Mouse (Mus musculus) retina, postnatal 1 day (tissue): ENCODE measurements at regions not wholly inside any gene's neighbourhood (a gene's known extent, or its start where the extent isn't known, plus 50 kb on each side); places are given as distances from the start of the nearest gene placed in this dataset.

Experiments used
- DNase-seq: peaks from one replicate; pipeline ENCODE4 v3.0.0-alpha.2; 2012

- no peak for DNase-seq
Measured at GRCm38 (mm10) chr1:92776353-92776752, 55.1 kb upstream of the Gpc1 start.

DNA sequence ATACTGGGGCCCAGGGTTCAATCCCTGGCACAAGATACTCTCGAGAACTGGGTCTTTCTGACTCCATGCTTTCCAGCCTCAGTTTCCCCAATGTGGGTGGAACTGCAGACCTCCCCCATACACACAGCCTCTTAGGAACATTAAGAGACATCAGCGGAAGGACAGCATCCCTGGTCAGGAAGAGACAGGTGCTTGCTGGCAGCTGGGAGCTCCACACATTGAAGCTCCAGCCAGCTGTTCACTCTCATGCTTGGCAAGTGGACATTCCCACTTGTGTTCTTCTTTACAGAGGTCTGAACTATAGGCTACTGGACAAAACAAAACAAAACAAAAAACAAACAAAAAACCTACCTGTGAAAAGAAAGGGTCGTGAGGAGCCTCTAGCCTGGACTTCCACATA is 55.5 kb upstream of the Gpc1 start:
- no peak for DNase-seq

GRCm38 (mm10) chr1:92774743-92775692 is 56.4 kb upstream of the Gpc1 start:
- DNase-seq: peak; percentile 33

DNA sequence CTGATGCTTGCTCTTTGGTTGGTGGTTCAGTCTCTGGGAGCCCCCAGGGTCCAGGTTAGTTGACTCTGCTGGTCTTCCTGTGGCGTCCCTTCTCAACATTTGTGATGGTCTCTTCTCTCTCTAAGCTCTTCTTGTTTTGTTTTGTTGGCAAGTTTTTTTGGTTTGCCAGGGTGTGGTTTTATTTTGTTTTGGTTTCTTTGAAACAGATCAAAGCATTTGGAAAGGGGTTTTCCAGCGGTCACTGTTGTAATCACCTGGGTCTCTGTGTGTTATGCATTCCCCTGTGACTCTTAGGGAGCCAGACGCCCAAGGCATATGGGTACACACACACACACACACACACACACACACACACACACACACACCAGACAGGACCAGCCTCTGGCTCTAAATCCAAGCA is 57.4 kb upstream of the Gpc1 start:
- no peak for DNase-seq

DNA sequence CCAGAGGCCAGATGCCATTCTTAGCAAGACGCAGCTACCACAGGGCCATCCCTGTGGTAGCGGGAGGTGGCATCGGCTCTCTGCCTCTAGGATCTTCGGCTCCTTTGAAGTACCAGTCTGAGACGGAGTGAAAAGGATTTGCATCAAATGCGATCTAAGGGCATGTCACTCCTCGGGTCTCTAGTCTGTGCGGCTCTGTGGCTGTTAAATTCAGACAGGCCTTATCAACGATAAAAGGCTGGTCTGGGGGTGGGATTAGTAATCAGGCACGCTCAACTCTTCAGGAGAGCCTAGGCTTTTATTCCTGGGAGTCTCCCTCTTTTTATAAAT is 58.7 kb upstream of the Gpc1 start:
- no peak for DNase-seq

DNA sequence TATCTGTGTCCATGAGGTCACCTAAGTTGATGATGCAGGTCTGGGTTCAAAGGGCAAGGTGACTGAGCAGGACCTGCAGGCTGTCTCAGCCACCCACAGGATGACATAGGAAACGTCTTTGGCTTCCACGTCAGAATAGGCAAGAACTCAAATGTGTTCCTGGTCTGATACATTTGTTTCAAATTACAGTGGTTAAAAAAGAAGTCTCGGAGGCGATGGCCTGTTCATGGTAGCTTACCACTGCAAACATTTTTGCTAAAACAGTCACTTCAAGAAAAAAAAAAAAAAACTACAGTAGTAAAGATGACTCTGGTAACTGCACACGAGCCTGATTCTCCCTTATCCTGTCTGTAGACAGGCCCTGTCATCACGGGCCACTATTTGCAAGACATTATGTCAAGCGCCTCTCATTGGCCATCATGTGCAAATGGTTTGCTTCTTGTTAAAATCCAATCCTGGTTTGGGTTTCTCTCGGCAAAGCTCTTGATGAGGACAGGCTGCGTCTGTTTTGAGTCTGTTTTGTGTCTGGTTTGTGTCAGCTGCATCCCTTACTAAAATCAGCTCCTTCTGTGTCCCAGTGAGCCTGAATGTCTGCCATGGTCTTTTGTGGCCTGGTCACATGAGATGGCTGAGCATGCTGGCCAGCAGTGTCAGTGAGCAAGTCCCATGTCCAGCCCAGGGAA is 59.2 kb upstream of the Gpc1 start:
- no peak for DNase-seq

GRCm38 (mm10) chr1:92769696-92770095 is 61.7 kb upstream of the Gpc1 start:
- DNase-seq: peak; percentile 29

GRCm38 (mm10) chr1:92769156-92769555 is 62.3 kb upstream of the Gpc1 start:
- no peak for DNase-seq

GRCm38 (mm10) chr1:92766496-92766895 is 64.9 kb upstream of the Gpc1 start:
- DNase-seq: no peak

DNA sequence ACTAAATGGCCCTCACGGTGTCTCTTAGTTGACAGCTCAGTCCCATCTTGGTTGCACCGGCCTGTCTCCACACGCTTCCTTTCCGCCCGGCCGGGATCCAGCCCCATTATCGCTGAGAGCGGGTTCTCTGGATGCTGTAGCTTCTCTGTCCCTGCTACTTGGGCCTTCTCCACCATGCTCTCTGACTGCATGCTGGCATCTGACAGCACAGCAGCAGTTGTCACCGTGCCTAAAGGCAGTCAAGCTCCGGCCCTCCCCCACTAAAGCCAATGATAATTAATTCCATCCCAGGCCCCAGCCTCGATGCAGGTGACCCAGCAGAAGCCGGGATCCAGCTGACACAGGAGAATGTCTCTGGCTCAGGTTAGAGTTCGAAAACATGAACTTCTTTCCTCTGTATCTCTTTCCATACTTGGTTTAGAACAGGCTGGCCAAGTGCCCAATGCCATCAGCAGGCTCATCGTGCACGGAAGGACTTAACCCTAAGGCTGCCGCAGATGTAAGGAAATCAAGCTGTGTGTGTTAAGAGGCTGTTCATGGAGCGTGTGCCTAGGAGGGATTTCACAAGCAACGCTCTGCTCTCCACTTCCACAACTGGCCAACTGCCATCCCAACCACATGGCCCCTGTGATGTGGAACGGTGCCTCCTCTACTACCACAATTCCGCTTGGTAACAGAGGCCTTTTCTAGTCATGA is 76.5 kb upstream of the Gpc1 start:
- no peak for DNase-seq

- DNase-seq: no peak
Measured at GRCm38 (mm10) chr1:92751700-92752136, 79.7 kb upstream of the Gpc1 start.

DNA sequence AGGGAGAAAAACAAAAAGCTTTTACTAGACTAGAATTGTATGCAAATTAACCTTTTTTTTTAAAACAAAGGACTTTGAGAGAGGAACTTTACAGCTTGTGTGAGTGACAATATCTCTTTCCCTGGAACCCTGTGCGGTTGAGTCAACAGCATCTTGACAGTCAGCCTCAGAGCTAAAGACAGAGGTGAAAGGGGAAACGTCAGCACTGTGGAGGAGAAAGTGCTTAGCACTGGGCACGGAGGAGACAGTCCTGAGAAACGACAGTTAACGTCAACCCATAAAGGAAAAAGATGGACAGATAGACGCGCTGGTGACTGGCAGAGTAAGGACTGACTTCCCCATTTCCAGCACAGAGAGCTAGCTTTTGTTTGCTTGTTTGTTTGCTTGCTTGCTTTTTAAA is 82.0 kb upstream of the Gpc1 start:
- DNase-seq: no peak

DNA sequence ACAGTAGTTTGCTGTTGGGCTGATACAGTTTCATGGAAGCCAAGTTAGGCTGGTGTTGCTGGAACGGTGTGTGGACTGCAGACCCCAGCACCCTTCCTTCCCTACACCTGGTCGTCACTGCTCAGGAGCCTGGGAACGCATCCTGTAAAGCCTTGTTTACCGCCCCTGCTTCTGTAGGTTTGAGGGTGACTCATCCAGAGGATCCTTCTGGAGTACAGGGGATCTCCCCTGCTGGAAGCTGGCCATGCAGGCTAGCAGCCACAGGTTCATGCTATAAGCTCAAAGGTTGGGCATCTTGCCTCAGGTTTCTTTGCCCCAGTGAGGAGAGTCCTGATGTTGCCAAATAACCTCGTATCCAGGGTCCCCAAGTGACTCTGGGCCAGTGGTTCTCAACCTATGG is 86.2 kb upstream of the Gpc1 start:
- no peak for DNase-seq

DNA sequence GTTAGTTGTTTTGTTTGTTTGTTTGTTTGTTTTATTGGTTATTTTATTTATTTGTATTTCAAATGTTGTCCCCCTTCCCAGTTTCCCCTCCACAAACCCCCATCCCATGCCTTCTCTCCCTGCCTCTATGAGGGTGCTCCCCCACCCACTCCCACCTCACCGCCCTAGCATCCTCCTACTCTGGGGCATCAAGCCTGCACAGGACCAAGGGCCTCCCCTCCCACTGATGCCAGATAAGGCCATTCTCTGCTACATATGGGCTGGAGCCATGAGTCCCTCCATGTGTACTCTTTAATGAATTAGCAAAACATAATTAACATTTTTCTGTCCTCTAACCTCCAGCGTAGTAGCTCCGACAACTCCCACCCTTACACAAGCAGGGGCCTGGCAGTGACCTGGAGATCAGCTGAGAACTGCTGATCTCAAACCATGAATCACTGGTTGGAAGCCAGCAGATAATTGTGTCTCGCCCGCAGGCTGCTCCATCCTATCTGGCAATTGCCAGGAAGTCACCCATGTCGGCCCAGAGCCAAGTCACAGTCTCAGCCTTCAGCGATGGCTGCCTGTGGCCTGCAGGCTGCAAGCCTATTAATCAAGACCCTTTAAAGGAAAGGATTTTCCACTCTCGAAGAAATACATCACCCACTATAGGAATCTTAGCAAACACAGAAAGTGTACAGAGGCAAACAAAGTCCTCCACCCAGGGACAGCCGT is 86.8 kb upstream of the Gpc1 start:
- no peak for DNase-seq

DNA sequence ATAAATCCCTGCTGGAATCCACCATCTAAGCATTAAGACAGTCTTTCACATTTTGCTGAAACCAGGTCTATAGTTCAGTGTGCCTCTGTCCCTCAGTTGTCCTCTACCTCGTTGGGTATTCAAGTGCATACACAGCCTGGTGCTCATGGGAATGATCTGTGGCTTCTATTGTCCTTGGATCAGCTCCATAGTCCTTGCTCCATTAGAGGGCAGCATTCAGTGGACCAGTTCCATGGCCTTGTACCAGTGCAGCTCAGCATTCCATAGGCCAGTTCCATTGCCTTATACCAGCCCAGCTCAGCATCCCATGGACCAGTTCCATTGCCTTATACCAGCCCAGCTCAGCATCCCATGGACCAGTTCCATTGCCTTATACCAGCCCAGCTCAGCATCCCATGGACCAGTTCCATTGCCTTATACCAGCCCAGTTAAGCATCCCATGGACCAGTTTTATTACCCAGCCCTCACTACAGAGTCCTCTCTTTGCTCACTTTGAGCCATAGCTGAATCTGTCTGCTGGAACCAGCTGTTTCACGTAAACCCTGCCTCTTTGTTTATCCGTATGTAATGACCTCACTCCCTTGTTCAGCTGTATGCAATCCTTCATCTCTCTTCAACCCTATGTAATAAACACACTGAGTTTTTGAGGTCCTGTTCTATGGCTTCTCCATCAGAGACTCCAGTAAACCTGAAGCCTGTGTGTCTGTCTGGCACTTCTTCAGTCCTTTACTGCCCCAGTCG is 88.4 kb upstream of the Gpc1 start:
- no peak for DNase-seq

- no peak for DNase-seq
Measured at GRCm38 (mm10) chr1:92742300-92742699, 89.1 kb upstream of the Gpc1 start.

DNA sequence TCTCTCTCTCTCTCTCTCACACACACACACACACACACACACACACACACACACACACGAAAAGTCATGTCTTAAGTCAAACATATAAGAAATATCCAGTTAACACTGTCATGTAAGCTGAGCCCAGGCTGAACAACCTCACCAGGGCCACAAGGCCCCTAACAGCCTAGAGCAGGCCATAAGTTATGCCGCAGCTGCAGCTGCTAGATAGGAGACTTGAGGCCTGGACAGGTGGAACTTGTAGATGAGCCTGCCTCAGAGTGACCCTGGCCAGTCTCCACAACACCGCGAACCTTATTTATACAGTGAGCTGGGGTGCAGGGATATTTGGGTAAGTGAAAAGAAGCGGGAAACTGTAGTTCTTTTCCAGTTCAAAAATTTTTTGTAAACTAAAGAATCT is 90.4 kb upstream of the Gpc1 start:
- DNase-seq: no peak

DNA sequence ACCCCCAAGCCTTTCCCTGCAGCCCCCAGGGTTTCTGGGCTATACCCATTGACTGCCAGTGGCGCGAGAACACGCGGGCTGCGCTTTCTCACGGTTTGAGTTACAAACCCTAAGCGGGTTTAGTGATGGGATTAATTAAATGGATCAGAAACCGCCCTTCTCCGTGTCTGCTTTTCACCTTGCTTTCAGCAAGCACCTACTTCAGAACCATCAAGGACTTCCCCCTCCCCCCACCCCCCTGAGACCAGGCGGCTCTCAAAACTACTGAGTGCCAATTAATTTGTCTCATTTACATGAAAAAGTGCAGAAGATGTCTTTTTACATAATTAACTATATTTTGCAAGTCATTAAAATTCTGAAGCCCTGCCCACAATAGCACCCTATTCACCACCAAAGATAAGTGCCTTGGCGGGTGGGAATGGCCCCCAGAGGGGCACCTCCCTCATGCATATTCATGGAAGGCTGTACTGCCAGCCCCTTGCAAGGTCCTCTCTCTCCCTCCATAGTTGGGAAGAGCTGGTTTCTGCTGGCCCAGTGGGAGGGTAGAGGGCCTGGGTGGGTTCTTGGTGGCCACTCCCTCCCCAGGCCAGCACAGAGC is 89.1 kb upstream of the Otos start:
- peak; percentile 45 for DNase-seq

GRCm38 (mm10) chr1:92736411-92736810 is 87.8 kb upstream of the Otos start:
- DNase-seq: no peak

DNA sequence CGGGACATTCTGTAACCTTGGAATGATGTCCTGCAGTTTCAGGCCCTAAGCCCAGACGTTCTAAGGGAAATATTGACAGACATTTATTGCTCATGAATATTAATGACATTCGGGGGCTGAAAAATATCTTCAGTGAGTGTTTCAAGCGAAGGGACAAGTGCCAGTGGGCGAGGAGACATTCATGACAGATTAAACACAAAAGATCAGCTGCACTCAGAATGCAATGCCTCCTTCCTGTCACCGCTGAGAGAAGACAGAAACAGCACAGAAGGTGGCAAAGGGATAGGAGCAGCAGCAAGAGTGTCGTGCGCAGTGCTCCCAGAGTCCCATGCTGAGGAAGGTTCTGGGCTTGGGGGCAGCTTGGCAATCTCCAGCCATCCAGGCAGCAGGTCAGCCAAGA is 85.1 kb upstream of the Otos start:
- DNase-seq: no peak

DNA sequence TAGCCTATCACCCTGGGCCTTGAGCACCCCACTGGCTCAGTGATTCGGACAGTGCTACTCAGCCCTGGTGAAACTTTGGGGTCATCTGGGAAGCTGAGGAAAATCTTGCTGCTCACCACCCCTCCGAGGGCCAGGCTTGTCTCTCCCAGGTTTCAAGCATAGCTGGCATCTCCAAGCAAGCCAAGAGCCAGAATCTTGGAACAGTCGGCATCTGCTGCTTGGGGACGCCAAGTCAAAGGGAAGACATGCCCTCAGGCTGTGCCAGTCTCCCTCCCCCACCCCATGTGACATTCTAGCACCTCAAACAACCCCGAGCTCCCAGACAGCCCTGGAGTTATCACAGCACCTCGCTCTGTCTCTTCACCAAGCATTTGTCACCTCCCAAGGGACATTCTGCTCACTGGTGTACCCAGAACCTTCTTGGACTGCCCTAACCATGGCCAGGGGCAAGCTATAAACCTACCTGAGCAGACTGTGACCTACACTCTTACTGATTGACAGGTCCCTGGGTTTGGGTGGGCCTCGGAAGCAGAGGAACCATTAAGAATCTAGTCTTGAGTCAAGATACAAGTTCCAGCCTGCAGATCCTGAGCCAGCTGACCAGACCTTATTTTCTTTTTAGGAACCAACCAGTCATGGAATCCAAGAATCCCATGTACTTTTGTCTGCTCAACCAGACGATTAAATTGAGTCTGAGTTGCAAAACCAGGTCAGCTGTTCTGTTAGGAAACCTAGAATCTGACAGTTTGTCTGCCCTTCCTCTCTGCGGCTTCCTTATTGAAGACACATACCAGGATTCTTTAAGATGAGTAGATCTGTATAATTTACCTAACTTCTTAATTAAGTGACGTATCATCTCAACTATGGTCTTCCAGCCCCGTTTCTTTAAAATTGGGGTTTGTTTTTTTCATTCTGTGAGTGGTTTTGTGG is 83.0 kb upstream of the Otos start:
- no peak for DNase-seq
